Mouse (Mus musculus) liver, postnatal 0 days (tissue): ENCODE results near the gene Skiv2l. TPM values are rescaled to one million over a fixed set of nuclear protein-coding genes. Genes with fewer than 3 reads are reported as not detected.

ENCODE experiments used
- ATAC-seq: fragments of 200-750 bp; cut with Nextera tagmentation; 2 replicates; pipeline ENCODE4 v1.8.0; 2017; ENCODE audit warnings: mild to moderate bottlenecking, moderate library complexity
- DNase-seq: peaks from one replicate; pipeline ENCODE4 v3.0.0-alpha.2; 2016
- H3K27ac ChIP-seq: fragments of 300-500 bp; sonication (generic); 2 replicates; pipeline ENCODE4 v1.5.1; 2014; ENCODE audit warnings: antibody characterized with exemption, moderate library complexity, mild to moderate bottlenecking, low read depth
- H3K27me3 ChIP-seq: fragments of 300-500 bp; sonication (generic); 2 replicates; pipeline ENCODE4 v1.6.1; 2014; ENCODE audit warnings: low read length, control low read depth, mixed read lengths; ENCODE audit not compliant: insufficient read depth
- H3K36me3 ChIP-seq: fragments of 300-500 bp; sonication (generic); replicated peaks from 2 replicates; pipeline ENCODE4 v1.6.1; 2014; ENCODE audit warnings: mild to moderate bottlenecking, control low read depth, low read length, moderate library complexity, mixed read lengths; ENCODE audit not compliant: insufficient read depth
- H3K4me1 ChIP-seq: fragments of 300-500 bp; sonication (generic); 2 replicates; pipeline ENCODE4 v1.6.1; 2014; ENCODE audit warnings: antibody characterized with exemption, mild to moderate bottlenecking, control low read depth; ENCODE audit not compliant: insufficient read depth
- H3K4me2 ChIP-seq: fragments of 300-500 bp; sonication (generic); 2 replicates; pipeline ENCODE4 v1.6.1; 2014; ENCODE audit warnings: low read depth, mild to moderate bottlenecking, low read length, moderate library complexity, mixed read lengths
- H3K4me3 ChIP-seq: fragments of 300-500 bp; sonication (generic); 2 replicates; pipeline ENCODE4 v1.5.1; 2014; ENCODE audit warnings: low read depth, low read length
- H3K9ac ChIP-seq: fragments of 300-500 bp; sonication (generic); replicated peaks from 2 replicates; pipeline ENCODE4 v1.6.1; 2014; ENCODE audit warnings: mild to moderate bottlenecking, moderate library complexity
- H3K9me3 ChIP-seq: fragments of 300-500 bp; sonication (generic); 2 replicates; pipeline ENCODE4 v1.6.1; 2016; ENCODE audit warnings: mild to moderate bottlenecking, control low read depth, low read length, mixed read lengths
- CTCF ChIP-seq: sonication (generic); IDR thresholded peaks from 2 replicates; pipeline ENCODE4 v1.5.1; 2016; ENCODE audit warnings: antibody characterized with exemption, low read depth
- EP300 ChIP-seq: IDR thresholded peaks from 2 replicates; pipeline ENCODE4 v1.6.1; 2016; ENCODE audit warnings: antibody characterized with exemption, low read depth, mild to moderate bottlenecking
- WGBS: fragments of 180-500 bp; shearing (Covaris S2); extraction: QIAGEN DNeasy Blood & Tissue Kit; methylation state at CpG from one replicate; pipeline ENCODE4 v1.1.7; 2014; ENCODE audit not compliant: insufficient replicate concordance; 5-methylcytosine and 5-hydroxymethylcytosine counted together
- polyA plus RNA-seq: library from polyadenylated mRNA; unstranded; fragments of >200 nt; fragmentation: Nextera tagmentation; extraction: Ambion mirVana; gene quantifications from 2 replicates; pipeline ENCODE4 v1.2.1, GENCODE M21; 2015

The Skiv2l gene
- polyA plus RNA-seq, 1 experiment from 2014 or later: 15.4 TPM

GRCm38 (mm10) chr17:34847615-34848014 lies 2.4 kb downstream of the Skiv2l start:
- Histone ChIP-seq H3K4me3 (no peak overlapping the region), H3K4me1 (peaks cover 13% of the 10 kb centered on the region), H3K27ac (no peak overlapping the region), H3K4me2 (no peak overlapping the region), H3K9me3 (no peaks in the 10 kb centered on the region), H3K27me3 (no peaks in the 10 kb centered on the region), H3K36me3 (peaks cover 42% of the 10 kb centered on the region), H3K9ac (no peak overlapping the region)
- TF ChIP-seq CTCF (no peak), EP300 (no peak)
- ATAC-seq (no peak), DNase-seq (no peak)
- WGBS: 90% methylated on average over 7 of the region's 7 CpGs

DNA sequence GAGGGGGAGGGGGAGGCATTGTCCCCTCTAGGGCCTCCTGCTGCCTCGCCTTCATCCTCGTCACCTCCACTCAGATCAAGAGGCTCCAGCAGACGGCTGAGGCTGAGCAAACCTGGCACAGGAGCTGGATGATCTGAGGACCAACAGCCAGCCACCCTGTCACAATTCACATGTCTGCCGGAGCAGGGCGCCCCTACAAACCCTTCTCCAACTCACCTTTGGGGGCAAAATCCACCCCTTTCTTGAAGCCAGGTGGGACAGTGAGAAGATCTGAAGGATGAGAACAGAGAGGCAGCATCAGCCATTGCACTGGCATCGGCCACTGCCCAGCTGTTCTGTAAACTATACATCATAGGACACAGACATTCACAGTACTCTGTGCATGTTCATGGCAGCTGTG lies 2.8 kb downstream of the Skiv2l start:
- WGBS: 90% methylated on average over 6 of the region's 6 CpGs
- Histone ChIP-seq H3K27me3 (no peaks in the 10 kb centered on the region), H3K9ac (no peak overlapping the region), H3K36me3 (peaks cover 41% of the 10 kb centered on the region), H3K9me3 (no peaks in the 10 kb centered on the region), H3K4me3 (no peak overlapping the region), H3K27ac (no peak overlapping the region), H3K4me1 (peaks cover 13% of the 10 kb centered on the region), H3K4me2 (no peak overlapping the region)
- no peak for DNase-seq
- ATAC-seq: no peak
- TF ChIP-seq CTCF (no peak), EP300 (no peak)

DNA sequence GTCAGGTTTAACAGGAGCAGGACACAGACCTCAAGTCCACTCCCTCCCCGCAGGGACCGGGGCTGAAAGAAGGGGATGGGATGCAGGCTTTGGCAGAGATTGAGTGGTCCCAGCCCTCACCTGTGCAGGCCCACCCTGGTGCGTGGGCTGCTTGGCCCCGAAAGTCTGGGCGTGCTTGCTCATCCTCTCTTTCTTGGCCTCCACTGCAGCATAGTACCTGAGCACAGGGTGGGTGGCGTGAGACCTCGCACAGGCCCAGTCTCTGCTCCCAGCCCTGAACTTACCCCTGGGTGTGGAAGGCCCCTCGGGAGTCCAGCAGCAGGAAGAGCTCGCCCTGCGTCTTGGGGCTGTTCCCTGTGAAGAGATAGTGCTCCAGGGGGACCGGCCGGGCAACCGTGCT lies 5.1 kb downstream of the Skiv2l start:
- peaks cover 53% of the 10 kb centered on the region for H3K36me3 ChIP-seq
- no peak overlapping the region for H3K9ac ChIP-seq
- no peak overlapping the region for H3K27ac ChIP-seq
- peaks cover 7% of the 10 kb centered on the region for H3K4me1 ChIP-seq
- H3K4me3 ChIP-seq: no peak overlapping the region
- no peaks in the 10 kb centered on the region for H3K9me3 ChIP-seq
- no peak overlapping the region for H3K4me2 ChIP-seq
- no peaks in the 10 kb centered on the region for H3K27me3 ChIP-seq
- DNase-seq (no peak), ATAC-seq (no peak)
- TF ChIP-seq EP300 (no peak), CTCF (no peak)
- 91% methylated on average over 13 of the region's 13 CpGs for WGBS

GRCm38 (mm10) chr17:34840736-34841307 lies 9.2 kb downstream of the Skiv2l start:
- Histone ChIP-seq H3K27me3 (no peaks in the 10 kb centered on the region), H3K27ac (no peak overlapping the region), H3K9me3 (no peaks in the 10 kb centered on the region), H3K36me3 (peaks cover 47% of the 10 kb centered on the region), H3K4me1 (peaks cover 13% of the 10 kb centered on the region), H3K4me2 (no peak overlapping the region), H3K9ac (no peak overlapping the region), H3K4me3 (no peak overlapping the region)
- ATAC-seq (no peak), DNase-seq (no peak)
- 78% methylated on average over 6 of the region's 6 CpGs for WGBS
- no peak for TF ChIP-seq EP300
- no peak for TF ChIP-seq CTCF

DNA sequence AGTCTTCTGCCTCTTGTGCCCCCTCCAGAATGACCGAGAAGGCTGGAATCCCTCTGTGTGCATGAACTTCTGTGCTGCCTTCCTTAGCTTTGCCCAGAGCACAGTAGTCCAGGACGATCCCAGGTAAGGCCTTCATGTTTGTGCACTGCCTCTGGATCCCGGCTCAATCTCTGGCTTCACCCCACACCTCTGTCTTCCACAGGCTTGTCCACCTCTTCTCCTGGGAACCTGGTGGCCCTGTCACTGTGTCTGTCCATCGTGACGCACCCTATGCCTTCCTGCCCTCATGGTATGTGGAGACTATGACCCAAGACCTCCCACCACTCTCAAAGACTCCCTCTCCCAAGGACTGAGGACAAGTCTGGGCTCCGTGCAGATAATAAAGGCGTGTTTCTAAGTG lies 11.2 kb downstream of the Skiv2l start:
- no peak overlapping the region for H3K4me2 ChIP-seq
- DNase-seq (no peak), ATAC-seq (no peak)
- TF ChIP-seq CTCF (no peak), EP300 (no peak)
- whole genome bisulfite sequencing: 89% methylated on average over 7 of the region's 7 CpGs
- H3K27me3 ChIP-seq: no peaks in the 10 kb centered on the region
- H3K4me1 ChIP-seq: peaks cover 16% of the 10 kb centered on the region
- peaks cover 40% of the 10 kb centered on the region for H3K36me3 ChIP-seq
- no peak overlapping the region for H3K9ac ChIP-seq
- H3K27ac ChIP-seq: no peak overlapping the region
- H3K4me3 ChIP-seq: no peak overlapping the region
- H3K9me3 ChIP-seq: no peaks in the 10 kb centered on the region

DNA sequence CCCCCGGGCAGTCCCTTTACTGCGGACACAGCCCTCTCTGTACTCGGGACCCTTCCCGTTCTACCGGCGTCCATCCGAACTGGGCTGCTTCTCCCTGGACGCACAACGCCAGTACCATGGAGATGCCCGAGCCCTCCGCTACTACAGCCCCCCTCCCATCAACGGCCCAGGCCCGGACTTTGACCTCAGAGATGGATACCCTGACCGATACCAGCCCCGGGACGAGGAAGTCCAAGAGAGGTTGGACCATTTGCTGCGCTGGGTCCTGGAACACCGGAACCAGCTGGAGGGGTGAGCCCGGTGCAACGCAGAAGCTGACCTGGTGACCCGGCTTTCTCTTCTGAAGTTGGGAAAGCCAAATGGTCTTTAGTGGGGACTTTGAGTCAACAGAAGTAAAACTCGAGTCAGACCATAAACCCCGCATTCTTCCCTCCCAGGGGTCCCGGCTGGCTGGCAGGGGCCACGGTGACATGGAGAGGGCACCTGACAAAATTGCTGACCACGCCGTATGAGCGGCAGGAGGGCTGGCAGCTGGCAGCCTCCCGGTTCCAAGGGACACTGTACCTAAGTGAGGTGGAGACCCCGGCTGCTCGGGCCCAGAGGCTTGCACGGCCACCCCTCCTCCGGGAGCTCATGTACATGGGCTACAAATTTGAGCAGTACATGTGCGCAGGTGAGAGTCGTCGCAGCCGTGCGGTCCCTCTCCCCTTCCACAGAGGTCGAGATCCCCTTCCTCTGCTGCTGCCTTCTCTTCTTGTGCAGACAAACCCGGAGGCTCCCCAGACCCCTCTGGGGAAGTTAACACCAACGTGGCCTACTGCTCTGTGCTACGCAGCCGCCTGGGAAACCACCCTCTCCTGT lies 12.3 kb downstream of the Skiv2l start:
- 32% methylated on average over 43 of the region's 43 CpGs for whole genome bisulfite sequencing
- Histone ChIP-seq H3K36me3 (peaks cover 31% of the 10 kb centered on the region), H3K4me2 (peak overlapping the region; percentile 99), H3K4me3 (peak overlapping the region; percentile 83), H3K9ac (peak overlapping the region; percentile 71), H3K9me3 (no peaks in the 10 kb centered on the region), H3K27ac (peak overlapping the region; percentile 75), H3K4me1 (peaks cover 16% of the 10 kb centered on the region), H3K27me3 (no peaks in the 10 kb centered on the region)
- DNase-seq: peak; percentile 38
- TF ChIP-seq CTCF: no peak
- no peak for TF ChIP-seq EP300
- peak; percentile 18 for ATAC-seq
